In the genomic region with DNA sequence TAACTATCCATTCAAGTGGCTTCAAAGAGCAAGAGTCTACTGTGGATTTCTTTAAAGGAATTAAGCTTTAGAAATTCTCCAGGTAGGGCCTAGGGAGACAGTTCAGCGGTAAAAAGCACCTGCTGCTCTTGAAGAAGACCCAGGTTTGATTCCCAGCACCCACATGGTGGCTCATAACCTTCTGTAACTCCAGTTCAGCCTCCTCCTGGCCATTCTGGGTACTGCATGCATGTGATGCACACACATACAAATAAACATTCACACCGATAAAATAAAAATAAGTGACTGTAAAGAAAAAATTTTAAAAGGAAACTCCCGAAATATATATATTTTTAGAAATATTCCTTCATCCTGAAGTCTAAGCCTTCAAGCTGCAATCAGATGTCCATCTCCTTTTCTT, we compare ENCODE assay signal across 15 mouse cellular contexts.
A peak's percentile ranks its signal among the peaks of the same experiment; 100 is the strongest.
DNase-seq lines count a peak whose midpoint lies in the region; ATAC-seq and TF ChIP-seq lines count a peak whose summit lies in the region.
"Had no signal": no experiment of that assay in that cellular context is flagged by ENCODE, and none has a peak within 500 bp of the region (broad histone marks: within the 10 kb centered on the region; RNA-seq: fewer than 3 reads in every experiment).

No protein-coding gene starts in this region.

- peak; percentile 16 for DNase-seq in CD4-positive, CD25-positive, alpha-beta regulatory T cell, adult 2 months (ENCODE audit: low read depth, low spot score)
- DNase-seq in left cerebral cortex, adult 2 months (ENCODE audit: extremely low spot score in 1 of 2, low spot score in 2 of 2), result no peak
- DNase-seq in left cerebral cortex, adult 18-20 months (ENCODE audit: low spot score in 2 of 2), result no peak
- peak; percentile 35 for DNase-seq in thymus, postnatal 4 days
- DNase-seq in thymus, postnatal 25 days, result no peak
- DNase-seq in ovary, adult 18-20 months (ENCODE audit: low spot score), result no peak
- DNase-seq in left cerebral cortex, postnatal 36 days (ENCODE audit: low spot score in 2 of 2), result no peak
- DNase-seq: adrenal gland, postnatal 36 days; embryo, embryonic 11 days; kidney, adult 11 months; right cerebral cortex, postnatal 14 days; thymus, adult 18-20 months had no signal

- no peak overlapping the region for H3K27ac ChIP-seq in left cerebral cortex, adult 2 months
- H3K27ac ChIP-seq: forebrain, embryonic 12.5 days; limb, embryonic 13.5 days had no signal

- TF ChIP-seq CTCF in left cerebral cortex, adult 2 months (IDR thresholded peaks at IDR 0.05), result peak; percentile 44

- no peak for ATAC-seq in CD4-positive, CD25-positive, alpha-beta regulatory T cell, adult 4 months

- no peak overlapping the region for H3K4me3 ChIP-seq in left cerebral cortex, adult 2 months
- H3K4me3 ChIP-seq: forebrain, embryonic 12.5 days; limb, embryonic 13.5 days had no signal

- intact Hi-C loops in left cerebral cortex, adult 2 months (cut with DNase I), result no loop called here
- intact Hi-C loops in left cerebral cortex, postnatal 36 days (cut with DNase I), result no loop called here

Comparison
In these comparisons a context has a peak if more than half of its experiments do, and no peak if none do; other contexts are left out.
1. DNase-seq: peak in CD4-positive, CD25-positive, alpha-beta regulatory T cell, adult 2 months (single experiment) and thymus, postnatal 4 days (single experiment); none in left cerebral cortex, adult 2 months (0 of 2), left cerebral cortex, adult 18-20 months (0 of 2), thymus, postnatal 25 days (single experiment), ovary, adult 18-20 months (single experiment) and left cerebral cortex, postnatal 36 days (0 of 2).